Mouse (Mus musculus): Measurements from ENCODE around the gene Gucy2d. TPM values are rescaled to one million over a fixed set of nuclear protein-coding genes. Genes with fewer than 3 reads are reported as not detected.

Gucy2d gene
- polyA plus RNA-seq, 1 experiment = not detected

GRCm38 (mm10) chr7:98513251-98513650, 73.0 kb downstream of the Gucy2d start:
- 87% methylated on average over 3 of the region's 3 CpGs for WGBS
- H3K27ac ChIP-seq (ENCODE audit: insufficient read depth, low read depth, low read length) = no peak overlapping the region
- TF ChIP-seq POLR2A (IDR thresholded peaks at IDR 0.05; ENCODE audit: insufficient read depth, low read depth, low read length) = no peak
- no peak for TF ChIP-seq CTCF (IDR thresholded peaks at IDR 0.05; ENCODE audit: insufficient read depth, low read depth, low read length)
- no peaks in the 10 kb centered on the region for H3K4me1 ChIP-seq (ENCODE audit: control insufficient read depth, insufficient read depth, low read length)
- H3K4me3 ChIP-seq (ENCODE audit: insufficient read depth, low read depth, low read length) = no peak overlapping the region

GRCm38 (mm10) chr7:98522576-98522975, 82.4 kb downstream of the Gucy2d start:
- 60% methylated on average over 5 of the region's 5 CpGs for WGBS
- no peak for TF ChIP-seq CTCF (IDR thresholded peaks at IDR 0.05; ENCODE audit: insufficient read depth, low read depth, low read length)
- no peak for TF ChIP-seq POLR2A (IDR thresholded peaks at IDR 0.05; ENCODE audit: insufficient read depth, low read depth, low read length)
- Histone ChIP-seq H3K27ac (ENCODE audit: insufficient read depth, low read depth, low read length) (no peak overlapping the region), H3K4me1 (ENCODE audit: control insufficient read depth, insufficient read depth, low read length) (peaks cover 24% of the 10 kb centered on the region), H3K4me3 (ENCODE audit: insufficient read depth, low read depth, low read length) (no peak overlapping the region)

GRCm38 (mm10) chr7:98523070-98523812, 83.0 kb downstream of the Gucy2d start:
- 72% methylated on average over 8 of the region's 8 CpGs for WGBS
- TF ChIP-seq CTCF (IDR thresholded peaks at IDR 0.05; ENCODE audit: insufficient read depth, low read depth, low read length) (no peak), POLR2A (IDR thresholded peaks at IDR 0.05; ENCODE audit: insufficient read depth, low read depth, low read length) (no peak)
- Histone ChIP-seq H3K4me3 (ENCODE audit: insufficient read depth, low read depth, low read length) (no peak overlapping the region), H3K27ac (ENCODE audit: insufficient read depth, low read depth, low read length) (no peak overlapping the region), H3K4me1 (ENCODE audit: control insufficient read depth, insufficient read depth, low read length) (peaks cover 24% of the 10 kb centered on the region)

DNA sequence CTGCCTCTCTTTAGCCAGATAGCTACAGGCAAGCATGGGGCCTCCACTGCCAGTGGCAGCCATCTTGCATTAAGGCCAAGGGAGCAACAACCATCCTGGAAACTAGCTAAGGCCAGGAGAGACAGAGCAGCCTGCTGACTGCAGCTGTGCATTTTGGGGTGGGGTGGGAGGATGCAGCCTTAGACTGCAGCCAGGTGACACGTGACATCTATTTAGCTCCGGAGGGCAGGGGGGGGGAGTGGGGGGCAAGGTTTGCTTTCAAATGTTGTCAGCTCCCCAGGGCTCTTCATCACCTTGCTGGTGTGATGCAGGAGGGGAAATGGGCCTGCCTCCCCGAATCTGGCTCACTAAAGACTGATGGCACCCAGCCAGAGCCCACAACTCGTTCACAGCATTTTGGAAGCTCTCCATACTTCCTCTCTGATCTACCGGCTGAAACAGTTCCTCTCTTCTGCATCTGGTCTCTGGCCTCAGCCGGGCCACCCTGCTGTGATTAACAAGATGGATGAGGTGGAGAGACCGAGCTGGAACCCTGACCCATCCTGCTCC, 83.7 kb downstream of the Gucy2d start:
- peaks cover 20% of the 10 kb centered on the region for H3K4me1 ChIP-seq (ENCODE audit: control insufficient read depth, insufficient read depth, low read length)
- H3K4me3 ChIP-seq (ENCODE audit: insufficient read depth, low read depth, low read length) = no peak overlapping the region
- 8% methylated on average over 7 of the region's 7 CpGs for WGBS
- TF ChIP-seq POLR2A (IDR thresholded peaks at IDR 0.05; ENCODE audit: insufficient read depth, low read depth, low read length) = no peak
- no peak for TF ChIP-seq CTCF (IDR thresholded peaks at IDR 0.05; ENCODE audit: insufficient read depth, low read depth, low read length)
- H3K27ac ChIP-seq (ENCODE audit: insufficient read depth, low read depth, low read length) = peak overlapping the region; percentile 58; the same call in 1 of the 2 replicates

DNA sequence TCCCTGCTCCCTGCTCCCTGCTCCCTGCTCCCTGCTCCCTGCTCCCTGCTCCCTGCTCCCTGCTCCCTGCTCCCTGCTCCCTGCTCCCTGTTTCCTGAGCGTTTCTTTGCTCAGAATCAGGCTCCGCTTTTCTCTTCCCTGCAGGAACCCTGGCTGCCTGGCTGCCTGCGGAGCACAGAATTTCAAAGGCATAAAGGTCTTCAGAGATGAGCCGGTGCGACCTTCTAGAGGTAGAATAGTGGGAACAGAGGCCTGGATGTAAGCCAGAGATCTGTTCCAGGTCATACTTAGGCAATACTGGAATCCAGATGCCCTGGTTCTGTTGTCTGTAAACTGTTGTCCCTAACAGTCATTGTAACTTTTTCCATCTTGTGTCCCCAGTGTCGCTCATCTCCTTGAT, 84.2 kb downstream of the Gucy2d start:
- 44% methylated on average over 6 of the region's 6 CpGs for WGBS
- H3K4me1 ChIP-seq (ENCODE audit: control insufficient read depth, insufficient read depth, low read length) = peaks cover 20% of the 10 kb centered on the region
- TF ChIP-seq CTCF (IDR thresholded peaks at IDR 0.05; ENCODE audit: insufficient read depth, low read depth, low read length) (no peak), POLR2A (IDR thresholded peaks at IDR 0.05; ENCODE audit: insufficient read depth, low read depth, low read length) (no peak)
- H3K27ac ChIP-seq (ENCODE audit: insufficient read depth, low read depth, low read length) = peak overlapping the region; percentile 58; the same call in 1 of the 2 replicates
- no peak overlapping the region for H3K4me3 ChIP-seq (ENCODE audit: insufficient read depth, low read depth, low read length)

DNA sequence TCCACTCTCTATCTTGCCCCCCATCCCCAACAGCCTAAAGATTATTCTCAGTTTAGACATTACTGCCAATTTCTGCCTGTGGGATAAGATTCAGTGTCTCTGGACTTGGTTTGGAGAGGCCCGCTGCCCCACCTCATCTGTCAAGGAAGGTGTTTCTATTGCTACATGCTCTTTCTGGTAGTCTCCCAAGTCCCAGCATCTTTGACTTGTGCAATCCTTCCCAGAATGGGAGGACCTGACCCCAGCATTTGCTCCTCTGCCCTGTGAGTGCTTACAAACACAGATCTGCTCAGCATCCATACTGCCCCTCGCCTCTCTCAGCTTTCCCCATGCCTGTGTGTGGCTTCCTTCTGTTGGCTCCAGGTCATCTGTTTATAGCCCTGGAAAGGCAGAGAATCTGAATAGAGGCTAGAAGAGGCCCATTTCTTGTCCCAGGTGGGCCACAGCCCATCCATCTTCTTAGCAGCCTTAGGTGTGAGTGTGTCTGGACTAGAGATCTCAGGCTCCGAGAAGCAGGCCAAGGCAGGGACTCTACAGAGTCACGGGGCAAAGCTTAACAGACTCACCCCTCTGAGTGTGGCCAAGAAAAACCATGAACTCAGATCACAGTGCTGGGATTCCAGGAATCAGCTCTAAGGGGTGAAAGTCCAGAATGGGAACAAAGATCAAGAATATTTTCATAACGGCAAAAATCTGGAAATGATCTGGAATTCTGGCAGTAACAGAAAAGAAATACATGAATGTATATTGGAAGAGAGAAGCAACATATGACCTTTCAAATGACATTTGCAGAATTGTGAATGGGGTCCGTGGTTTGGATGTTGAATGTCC, 84.9 kb downstream of the Gucy2d start:
- H3K4me3 ChIP-seq (ENCODE audit: insufficient read depth, low read depth, low read length) = no peak overlapping the region
- 90% methylated on average over 6 of the region's 6 CpGs for WGBS
- no peak overlapping the region for H3K27ac ChIP-seq (ENCODE audit: insufficient read depth, low read depth, low read length)
- H3K4me1 ChIP-seq (ENCODE audit: control insufficient read depth, insufficient read depth, low read length) = peaks cover 20% of the 10 kb centered on the region
- TF ChIP-seq CTCF (IDR thresholded peaks at IDR 0.05; ENCODE audit: insufficient read depth, low read depth, low read length) (no peak), POLR2A (IDR thresholded peaks at IDR 0.05; ENCODE audit: insufficient read depth, low read depth, low read length) (no peak)

Other genes with a start within 250 kb of the Gucy2d start
- gene B3gnt6, start 240.9 kb upstream of the Gucy2d start, polyA plus RNA-seq (2012; ENCODE audit: insufficient read depth, insufficient read length, low replicate concordance, missing spikeins) = not detected in 2 replicates
- not detected in 2 replicates for gene Acer3, start 119.2 kb upstream of the Gucy2d start, polyA plus RNA-seq (2012; ENCODE audit: insufficient read depth, insufficient read length, low replicate concordance, missing spikeins)
- not detected in 2 replicates for gene Tsku, start 79.1 kb upstream of the Gucy2d start, polyA plus RNA-seq (2012; ENCODE audit: insufficient read depth, insufficient read length, low replicate concordance, missing spikeins)
- gene Lrrc32, start 48.9 kb downstream of the Gucy2d start, polyA plus RNA-seq (2012; ENCODE audit: insufficient read depth, insufficient read length, low replicate concordance, missing spikeins) = not detected in 2 replicates
- gene Emsy, start 216.4 kb downstream of the Gucy2d start, polyA plus RNA-seq (2012; ENCODE audit: insufficient read depth, insufficient read length, low replicate concordance, missing spikeins) = not detected in 2 replicates